ENCODE assay signal across 10 mouse cellular contexts in genomic region chr12:27343606-27344410, GRCm38 (mm10). TPM values are rescaled to one million over a fixed set of nuclear protein-coding genes. Genes with fewer than 3 reads are reported as not detected.
A peak's percentile ranks its signal among the peaks of the same experiment; 100 is the strongest.
DNase-seq lines count a peak whose midpoint lies in the region; ATAC-seq and TF ChIP-seq lines count a peak whose summit lies in the region.
"Had no signal": no experiment of that assay in that cellular context is flagged by ENCODE, and none has a peak within 500 bp of the region (broad histone marks: within the 10 kb centered on the region; RNA-seq: fewer than 3 reads in every experiment).

No protein-coding gene starts in this region.

- H3K4me2 ChIP-seq in kidney, postnatal 0 days (ENCODE audit: low read length): peak overlapping the region; percentile 96
- peak overlapping the region; percentile 74 for H3K4me2 ChIP-seq in embryonic facial prominence, embryonic 13.5 days
- peak overlapping the region; percentile 72 for H3K4me2 ChIP-seq in hindbrain, embryonic 15.5 days
- peak overlapping the region; percentile 82 for H3K4me2 ChIP-seq in midbrain, embryonic 16.5 days (ENCODE audit: low read length)

- H3K4me3 ChIP-seq in kidney, postnatal 0 days (replicated peaks; ENCODE audit: low read depth, low read length): peak overlapping the region; percentile 72
- H3K4me3 ChIP-seq in embryonic facial prominence, embryonic 13.5 days: peak overlapping the region; percentile 97
- peak overlapping the region; percentile 78 for H3K4me3 ChIP-seq in hindbrain, embryonic 15.5 days
- peak overlapping the region; percentile 83 for H3K4me3 ChIP-seq in midbrain, embryonic 16.5 days (ENCODE audit: low read depth, low read length)
- H3K4me3 ChIP-seq: megakaryocyte, embryonic 14.5 days had no signal

- no peak for ATAC-seq in kidney, postnatal 0 days (replicated peaks; ENCODE audit: low FRiP score, low read depth)
- no peak for ATAC-seq in embryonic facial prominence, embryonic 13.5 days (ENCODE audit: insufficient number of reproducible peaks, insufficient read depth, low FRiP score, low TSS enrichment, low read depth)
- ATAC-seq in hindbrain, embryonic 15.5 days (ENCODE audit: low FRiP score, low read depth): no peak
- no peak; the same call in 1 of the 2 replicates for ATAC-seq in midbrain, embryonic 16.5 days

- no peaks in the 10 kb centered on the region for H3K36me3 ChIP-seq in kidney, postnatal 0 days (ENCODE audit: insufficient read depth, low read length)
- peaks cover 8% of the 10 kb centered on the region for H3K36me3 ChIP-seq in embryonic facial prominence, embryonic 13.5 days
- no peaks in the 10 kb centered on the region for H3K36me3 ChIP-seq in hindbrain, embryonic 15.5 days
- no peaks in the 10 kb centered on the region for H3K36me3 ChIP-seq in midbrain, embryonic 16.5 days (ENCODE audit: control insufficient read depth, insufficient read depth, low read length)

- DNase-seq in kidney, postnatal 0 days (ENCODE audit: low spot score): no peak
- DNase-seq in kidney, adult 18-20 months: no peak
- DNase-seq in natural killer cell, adult 2 months (ENCODE audit: low spot score in 2 of 2): no peak
- DNase-seq in frontal cortex, postnatal 25 days (ENCODE audit: low spot score in 2 of 2): no peak
- no peak for DNase-seq in cerebellum, adult 9-11 months

- 8% methylated on average over 17 of the region's 17 CpGs for WGBS in kidney, postnatal 0 days
- WGBS in embryonic facial prominence, embryonic 13.5 days: 2% methylated on average over 17 of the region's 17 CpGs
- WGBS in hindbrain, embryonic 15.5 days: 2% methylated on average over 17 of the region's 17 CpGs
- WGBS in midbrain, embryonic 16.5 days: 2% methylated on average over 17 of the region's 17 CpGs

- no peaks in the 10 kb centered on the region for H3K27me3 ChIP-seq in kidney, postnatal 0 days (ENCODE audit: insufficient read depth, low read length)
- H3K27me3 ChIP-seq in embryonic facial prominence, embryonic 13.5 days: no peaks in the 10 kb centered on the region
- no peaks in the 10 kb centered on the region for H3K27me3 ChIP-seq in hindbrain, embryonic 15.5 days
- no peaks in the 10 kb centered on the region for H3K27me3 ChIP-seq in midbrain, embryonic 16.5 days (ENCODE audit: control insufficient read depth, insufficient read depth, low read depth, low read length)

- H3K27ac ChIP-seq in kidney, postnatal 0 days: peak overlapping the region; percentile 82
- H3K27ac ChIP-seq in embryonic facial prominence, embryonic 13.5 days: peak overlapping the region; percentile 99
- peak overlapping the region; percentile 97 for H3K27ac ChIP-seq in hindbrain, embryonic 15.5 days (replicated peaks)
- peak overlapping the region; percentile 97 for H3K27ac ChIP-seq in midbrain, embryonic 16.5 days (ENCODE audit: low read length)

- TF ChIP-seq CTCF in kidney, postnatal 0 days (IDR thresholded peaks at IDR 0.05; ENCODE audit: low read depth): no peak

- no peaks in the 10 kb centered on the region; the same call in 1 of the 2 replicates for H3K4me1 ChIP-seq in kidney, postnatal 0 days (replicated peaks; ENCODE audit: insufficient read depth, low read length)
- peaks cover 29% of the 10 kb centered on the region for H3K4me1 ChIP-seq in embryonic facial prominence, embryonic 13.5 days
- H3K4me1 ChIP-seq in hindbrain, embryonic 15.5 days (replicated peaks): peaks cover 13% of the 10 kb centered on the region
- H3K4me1 ChIP-seq in midbrain, embryonic 16.5 days (ENCODE audit: control insufficient read depth, insufficient read depth, low read length): peaks cover 15% of the 10 kb centered on the region

- peak overlapping the region; percentile 61 for H3K9ac ChIP-seq in kidney, postnatal 0 days (ENCODE audit: low read depth, low read length)
- peak overlapping the region; percentile 100 for H3K9ac ChIP-seq in embryonic facial prominence, embryonic 13.5 days
- H3K9ac ChIP-seq in hindbrain, embryonic 15.5 days: peak overlapping the region; percentile 64
- peak overlapping the region; percentile 92 for H3K9ac ChIP-seq in midbrain, embryonic 16.5 days (ENCODE audit: low read depth, low read length)

- H3K9me3 ChIP-seq in kidney, postnatal 0 days (replicated peaks; ENCODE audit: low read length): no peaks in the 10 kb centered on the region
- no peaks in the 10 kb centered on the region for H3K9me3 ChIP-seq in embryonic facial prominence, embryonic 13.5 days
- no peaks in the 10 kb centered on the region for H3K9me3 ChIP-seq in hindbrain, embryonic 15.5 days
- H3K9me3 ChIP-seq in midbrain, embryonic 16.5 days (replicated peaks; ENCODE audit: control insufficient read depth, low read length, poor library complexity, severe bottlenecking): no peaks in the 10 kb centered on the region

RNA-seq across cellular contexts. Expression of gene Sox11, which starts 1.4 kb away (rescaled TPM):
- polyA plus RNA-seq in kidney, postnatal 0 days (2015; fragmentation: Nextera tagmentation; extraction: Ambion mirVana): 35.4 and 40.8 TPM in 2 replicates
- 198 and 204 TPM in 2 replicates for polyA plus RNA-seq in embryonic facial prominence, embryonic 13.5 days (2015; fragmentation: Nextera tagmentation; extraction: Ambion mirVana)
- 278 and 318 TPM in 2 replicates for polyA plus RNA-seq in hindbrain, embryonic 15.5 days (2015; fragmentation: Nextera tagmentation; extraction: Ambion mirVana)
- 371 and 465 TPM in 2 replicates for polyA plus RNA-seq in midbrain, embryonic 16.5 days (2015; fragmentation: Nextera tagmentation; extraction: Ambion mirVana)
- polyA plus RNA-seq: erythroblast, embryonic 14.5 days had no signal
